Mouse (Mus musculus): ENCODE data around the gene Ubn1. TPM values are rescaled to one million over a fixed set of nuclear protein-coding genes. Genes with fewer than 3 reads are reported as not detected.

The Ubn1 gene
- polyA plus RNA-seq, 1 experiment: 40.3 TPM

GRCm38 (mm10) chr16:5134623-5135330, 84.9 kb downstream of the Ubn1 start:
- H3K36me3 ChIP-seq (ENCODE audit: control insufficient read depth, insufficient read depth, low read length): no peaks in the 10 kb centered on the region
- H3K27me3 ChIP-seq (ENCODE audit: control insufficient read depth, insufficient read depth, low read length): peaks cover 11% of the 10 kb centered on the region
- TF ChIP-seq CTCF (IDR thresholded peaks at IDR 0.05; ENCODE audit: extremely low read depth, insufficient read depth, insufficient read length, insufficient replicate concordance) (no peak), POLR2A (IDR thresholded peaks at IDR 0.05; ENCODE audit: low read depth, low read length) (no peak)
- peaks cover 12% of the 10 kb centered on the region for H3K4me1 ChIP-seq (ENCODE audit: control insufficient read depth, insufficient read depth, insufficient read length)
- DNase-seq (ENCODE audit: low read depth in 1 of 2, low spot score in 2 of 2): no peak
- no peak overlapping the region for H3K27ac ChIP-seq (ENCODE audit: insufficient read depth, low read length)
- H3K4me3 ChIP-seq (ENCODE audit: extremely low read depth, insufficient read depth, insufficient read length): no peak overlapping the region
- WGBS: 73% methylated on average over 14 of the region's 14 CpGs

- no peak for DNase-seq (ENCODE audit: low read depth in 1 of 2, low spot score in 2 of 2)
- TF ChIP-seq POLR2A (IDR thresholded peaks at IDR 0.05; ENCODE audit: low read depth, low read length): no peak
- TF ChIP-seq CTCF (IDR thresholded peaks at IDR 0.05; ENCODE audit: extremely low read depth, insufficient read depth, insufficient read length, insufficient replicate concordance): no peak
- H3K4me1 ChIP-seq (ENCODE audit: control insufficient read depth, insufficient read depth, insufficient read length): peaks cover 12% of the 10 kb centered on the region
- 60% methylated on average over 8 of the region's 8 CpGs for WGBS
- no peaks in the 10 kb centered on the region for H3K36me3 ChIP-seq (ENCODE audit: control insufficient read depth, insufficient read depth, low read length)
- H3K27me3 ChIP-seq (ENCODE audit: control insufficient read depth, insufficient read depth, low read length): peaks cover 11% of the 10 kb centered on the region
- H3K27ac ChIP-seq (ENCODE audit: insufficient read depth, low read length): no peak overlapping the region
- no peak overlapping the region for H3K4me3 ChIP-seq (ENCODE audit: extremely low read depth, insufficient read depth, insufficient read length)
Observed at GRCm38 (mm10) chr16:5135551-5136261, 85.8 kb downstream of the Ubn1 start.

Other genes with a start within 250 kb of the Ubn1 start
- not detected in 2 replicates for gene 4930562C15Rik, start 214.6 kb upstream of the Ubn1 start, polyA plus RNA-seq (2012; rRNA removed)
- gene Ubald1, start 169.7 kb upstream of the Ubn1 start, polyA plus RNA-seq (2012; rRNA removed): 65.6 and 67.6 TPM in 2 replicates
- 103 and 134 TPM in 2 replicates for gene Mgrn1, start 163.8 kb upstream of the Ubn1 start, polyA plus RNA-seq (2012; rRNA removed)
- gene Nudt16l1, start 111.3 kb upstream of the Ubn1 start, polyA plus RNA-seq (2012; rRNA removed): 70.3 and 78.4 TPM in 2 replicates
- 51.5 and 56.3 TPM in 2 replicates for gene Anks3, start 85.9 kb upstream of the Ubn1 start, polyA plus RNA-seq (2012; rRNA removed)
- not detected in 2 replicates for gene Sept12, start 52.2 kb upstream of the Ubn1 start, polyA plus RNA-seq (2012; rRNA removed)
- 1.4 and 1.8 TPM in 2 replicates for gene Smim22, start 42.8 kb upstream of the Ubn1 start, polyA plus RNA-seq (2012; rRNA removed)
- 229 and 300 TPM in 2 replicates for gene Rogdi, start 36.5 kb upstream of the Ubn1 start, polyA plus RNA-seq (2012; rRNA removed)
- 43.9 and 45.5 TPM in 2 replicates for gene Glyr1, start 194 bp upstream of the Ubn1 start, polyA plus RNA-seq (2012; rRNA removed)
- gene Ppl, start 82.4 kb downstream of the Ubn1 start, polyA plus RNA-seq (2012; rRNA removed): 0.75 and 0.88 TPM in 2 replicates
- 0.53 and 0.55 TPM in 2 replicates for gene Sec14l5, start 97.1 kb downstream of the Ubn1 start, polyA plus RNA-seq (2012; rRNA removed)
- 41.7 and 56.1 TPM in 2 replicates for gene Nagpa, start 154.0 kb downstream of the Ubn1 start, polyA plus RNA-seq (2012; rRNA removed)
- 39.9 and 44.4 TPM in 2 replicates for gene AU021092, start 172.2 kb downstream of the Ubn1 start, polyA plus RNA-seq (2012; rRNA removed)
- 42.1 and 45.4 TPM in 2 replicates for gene Alg1, start 183.6 kb downstream of the Ubn1 start, polyA plus RNA-seq (2012; rRNA removed)
- gene Eef2kmt, start 205.9 kb downstream of the Ubn1 start, polyA plus RNA-seq (2012; rRNA removed): 35.4 and 46.6 TPM in 2 replicates